Mouse (Mus musculus) megakaryocyte progenitor cell, adult 5-6 weeks (primary cell): ENCODE measurements around the gene Zkscan16. TPM values are rescaled to one million over a fixed set of nuclear protein-coding genes. Genes with fewer than 3 reads are reported as not detected.

Experiments
- ATAC-seq: replicated peaks from 2 replicates; pipeline ENCODE4 v1.8.0; 2016; ENCODE audit warnings: mild to moderate bottlenecking, moderate TSS enrichment, inconsistent platforms; ENCODE audit not compliant: poor library complexity
- total RNA-seq, 2 experiments: library from RNA; stranded (forward) in 1 of 2; stranded (reverse) in 1 of 2; fragments of 157-497, 149-512 nt in 1 of 2; fragments of 200-1000 nt in 1 of 2; gene quantifications; 2 replicates each; pipeline versions ENCODE4 v1.2.3 to v1.2.4; 2015 to 2017

The Zkscan16 gene
- total RNA-seq, 2 experiments from 2014 or later, result not detected

DNA sequence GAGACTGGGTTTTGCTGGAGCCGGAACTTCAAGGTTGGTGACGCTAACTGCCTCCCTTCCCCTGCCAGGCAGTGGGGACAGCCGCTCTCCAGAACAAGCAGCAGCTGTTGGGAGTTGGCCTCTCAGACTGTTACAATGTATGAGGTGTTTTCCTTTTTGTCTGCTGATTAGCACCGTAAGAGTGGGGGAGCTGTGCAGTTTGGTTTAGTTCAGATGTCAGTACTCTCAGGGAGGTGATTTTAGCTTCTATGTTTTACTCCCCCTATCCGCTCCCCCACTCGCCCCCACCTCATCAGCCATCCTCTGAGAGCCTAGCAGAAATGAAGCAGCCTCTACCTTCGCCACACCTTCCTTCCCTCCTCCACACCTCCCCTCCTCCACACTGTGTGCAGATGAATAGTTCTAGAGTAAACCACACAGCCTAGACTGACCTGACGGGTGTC lies 51.8 kb downstream of the Zkscan16 start:
- no peak for ATAC-seq

DNA sequence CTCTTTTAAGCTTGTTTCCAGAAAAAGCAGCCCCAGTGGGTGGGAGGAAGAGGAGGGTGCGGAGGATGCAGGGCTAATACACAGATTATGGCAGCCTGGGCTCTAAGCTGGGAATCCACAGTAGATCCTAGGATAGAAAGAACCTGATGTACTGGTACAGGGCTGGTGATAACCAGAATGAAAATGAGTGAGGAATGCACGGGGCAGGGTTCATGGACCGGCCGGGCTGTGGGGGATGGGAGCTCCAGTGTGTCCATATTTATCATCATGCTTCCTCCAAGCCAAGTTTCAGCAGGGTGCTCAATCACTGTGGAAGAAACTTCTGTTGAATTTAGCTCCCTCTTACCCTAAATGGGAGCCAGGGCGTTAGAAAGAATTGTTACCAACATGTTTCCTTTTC lies 53.7 kb downstream of the Zkscan16 start:
- ATAC-seq, result no peak

DNA sequence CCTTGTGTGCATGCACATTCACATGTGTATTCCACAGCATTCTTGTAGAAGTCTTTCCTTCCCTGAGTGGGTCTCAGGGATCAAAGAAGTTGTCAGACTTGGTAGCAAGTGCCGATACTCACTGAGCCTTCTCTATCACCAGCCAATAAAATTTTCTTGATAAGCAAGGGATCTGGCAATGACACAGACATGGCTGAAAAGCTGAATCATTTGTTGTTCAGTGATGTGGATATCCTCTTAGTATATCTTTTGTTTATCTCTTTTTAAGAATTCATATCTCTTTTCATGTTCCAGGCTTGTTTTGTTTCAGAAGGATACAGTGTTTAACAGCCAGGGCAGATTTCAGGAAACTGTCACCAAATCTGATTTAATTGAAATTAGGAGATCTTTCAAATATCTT lies 55.3 kb downstream of the Zkscan16 start:
- ATAC-seq, result no peak

DNA sequence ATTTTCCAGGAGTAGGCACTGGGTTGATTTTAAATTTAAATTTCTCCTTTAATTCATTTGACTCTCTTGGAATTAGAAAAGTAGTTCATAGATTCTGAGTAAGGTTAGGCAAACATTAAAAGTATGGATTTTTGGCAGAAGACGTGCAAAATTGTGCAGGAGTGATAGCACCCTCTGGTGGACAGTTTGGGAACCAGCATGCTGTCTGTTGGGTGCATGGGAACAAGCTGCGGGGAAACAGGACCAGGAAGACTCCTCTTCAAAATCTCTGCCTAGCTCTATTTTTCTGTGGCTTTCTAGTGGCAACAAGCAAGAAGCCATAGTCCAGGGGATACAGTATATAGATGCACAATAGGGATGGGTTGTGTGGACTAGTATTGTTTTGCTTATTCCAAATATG lies 56.3 kb downstream of the Zkscan16 start:
- peak; percentile 65 for ATAC-seq

DNA sequence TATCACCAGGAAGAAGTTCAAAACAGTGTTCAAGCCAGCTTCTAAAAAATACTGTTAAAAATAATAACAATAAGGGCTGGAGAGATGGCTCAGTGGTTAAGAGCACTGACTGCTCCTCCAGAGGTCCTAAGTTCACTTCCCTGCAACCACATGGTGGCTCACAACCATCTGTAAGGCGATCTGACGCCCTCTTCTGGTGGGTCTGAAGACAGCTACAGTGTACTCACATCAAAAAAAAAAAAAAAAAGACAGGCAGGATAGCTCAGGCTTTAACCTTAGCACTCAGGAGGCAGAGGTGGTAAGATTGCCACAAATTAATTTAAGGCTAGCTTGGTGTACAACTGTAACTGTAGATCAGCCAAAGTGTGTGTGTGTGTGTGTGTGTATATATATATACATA lies 57.2 kb downstream of the Zkscan16 start:
- ATAC-seq, result peak; percentile 32; the same call in 1 of the 2 replicates

DNA sequence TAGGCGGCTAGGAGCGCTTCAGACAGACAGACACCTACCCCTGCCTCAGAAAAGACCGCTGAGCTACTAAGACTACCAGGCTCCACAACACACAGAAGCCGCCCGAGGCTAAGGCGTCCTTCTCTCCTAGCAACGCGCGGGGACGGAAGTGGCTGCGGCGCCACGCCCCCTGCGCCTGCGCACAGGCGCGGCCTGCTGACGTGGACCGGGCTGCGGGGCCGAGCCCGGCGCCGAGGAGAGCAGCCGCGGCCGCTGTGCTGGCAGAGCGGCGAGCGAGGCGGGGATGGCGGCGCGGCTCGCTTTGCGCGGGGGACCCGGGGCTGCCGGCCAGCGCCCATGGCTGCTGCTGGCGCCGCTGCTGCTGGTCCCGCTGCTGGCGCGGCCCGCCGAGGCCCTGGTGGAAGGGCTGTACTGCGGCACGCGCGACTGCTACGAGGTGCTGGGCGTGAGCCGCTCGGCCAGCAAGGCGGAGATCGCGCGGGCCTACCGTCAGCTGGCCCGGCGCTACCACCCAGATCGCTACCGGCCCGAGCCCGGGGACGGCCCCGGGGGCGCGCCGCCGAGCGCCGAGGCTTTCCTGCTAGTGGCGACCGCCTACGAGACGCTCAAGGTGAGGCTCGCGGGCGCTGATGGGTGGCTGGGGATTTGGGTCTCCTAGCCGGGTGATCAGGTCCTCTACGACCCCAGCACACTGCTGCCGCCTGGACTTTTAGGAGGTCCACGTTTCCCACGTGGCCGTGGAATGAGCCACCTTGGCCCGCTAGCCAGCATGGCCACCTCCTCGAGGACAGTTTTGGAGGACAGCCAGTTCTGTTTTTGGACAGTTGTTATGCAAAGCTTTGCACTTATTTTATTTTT lies 59.7 kb downstream of the Zkscan16 start, which contains the start of gene Gm20503:
TSS of gene Gm20503 (plus strand) at position 263 of the 858 bp plus-strand sequence.
- ATAC-seq, result peak; percentile 85

DNA sequence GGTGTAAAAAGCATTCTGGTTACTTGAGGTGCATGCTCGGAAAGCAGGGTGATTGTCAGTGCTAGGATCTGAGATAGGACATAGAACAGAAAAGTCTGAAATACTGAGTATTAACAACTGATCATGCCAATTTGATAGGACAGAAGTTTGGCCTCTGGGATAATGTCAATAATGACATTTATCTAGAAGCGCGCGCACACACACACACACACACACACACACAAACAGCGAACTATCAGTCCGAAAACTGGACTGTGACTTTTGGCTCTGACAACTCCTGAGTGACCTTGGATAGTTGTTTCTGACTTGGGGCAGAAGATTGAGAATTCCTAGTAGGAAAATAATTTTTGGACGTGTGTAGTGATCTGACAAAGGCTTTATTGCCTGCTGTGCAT lies 60.4 kb downstream of the Zkscan16 start:
- ATAC-seq, result no peak

DNA sequence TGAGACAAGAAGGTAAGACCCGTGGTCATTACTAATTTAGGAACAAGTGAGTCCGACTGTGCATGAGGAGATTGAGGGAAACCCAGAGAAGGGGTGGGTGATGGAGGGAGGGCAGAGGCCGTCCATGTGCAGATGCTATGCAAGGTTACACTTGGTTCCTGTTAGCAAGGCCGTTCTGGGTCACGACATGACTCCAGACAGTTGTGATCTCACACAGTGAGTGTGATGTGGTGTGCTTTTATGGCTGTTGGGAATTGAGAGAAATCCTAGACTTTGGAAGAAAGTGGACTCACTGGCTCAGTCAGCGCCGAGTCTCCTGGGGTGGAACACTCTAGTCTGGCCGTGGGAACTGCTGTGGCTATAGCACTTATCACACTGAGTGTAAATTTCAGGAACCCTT lies 62.8 kb downstream of the Zkscan16 start:
- ATAC-seq, result no peak

DNA sequence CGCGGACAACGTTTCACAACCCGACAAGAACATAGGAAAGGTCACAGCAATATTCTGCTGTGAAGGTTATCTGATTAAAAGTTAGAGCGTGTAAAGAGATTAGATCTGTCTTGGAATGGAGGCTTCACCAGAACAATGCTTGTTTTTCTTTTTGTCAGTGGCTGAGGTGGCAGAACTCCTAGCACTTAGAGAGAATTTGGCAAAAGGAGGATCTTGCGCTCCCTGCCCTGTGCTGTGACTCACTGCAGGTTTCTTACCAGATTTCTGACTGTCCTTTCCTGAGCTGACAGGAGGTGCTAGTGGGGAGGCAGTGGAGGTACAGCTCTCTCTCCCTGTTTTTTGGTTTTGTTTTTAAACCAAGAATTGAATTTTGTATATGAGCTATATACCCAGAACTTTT lies 63.6 kb downstream of the Zkscan16 start:
- ATAC-seq, result no peak

Other genes with a start within 250 kb of the Zkscan16 start
- gene Olfr267, start 155.9 kb upstream of the Zkscan16 start, total RNA-seq (2015), result 0.12 and 0.17 TPM in 2 replicates
- 0.08 TPM in 1 of 2 replicates, not detected in the other for gene Olfr267, start 155.9 kb upstream of the Zkscan16 start, total RNA-seq (2017)
- 108 and 109 TPM in 2 replicates for gene Ecpas, start 30.9 kb upstream of the Zkscan16 start, total RNA-seq (2015)
- gene Ecpas, start 30.9 kb upstream of the Zkscan16 start, total RNA-seq (2017), result 75.8 and 86.8 TPM in 2 replicates
- 72.7 and 81.7 TPM in 2 replicates for gene Ptgr1, start 43.5 kb downstream of the Zkscan16 start, total RNA-seq (2015)
- gene Ptgr1, start 43.5 kb downstream of the Zkscan16 start, total RNA-seq (2017), result 59.6 and 66.6 TPM in 2 replicates
- 24.8 and 25.3 TPM in 2 replicates for gene Dnajc25, start 51.4 kb downstream of the Zkscan16 start, total RNA-seq (2015)
- 22.8 and 29.8 TPM in 2 replicates for gene Dnajc25, start 51.4 kb downstream of the Zkscan16 start, total RNA-seq (2017)
- gene Gm20503, start 59.6 kb downstream of the Zkscan16 start, total RNA-seq (2015), result 0.22 TPM in 1 of 2 replicates, not detected in the other
- gene Gm20503, start 59.6 kb downstream of the Zkscan16 start, total RNA-seq (2017), result not detected in 2 replicates
- gene Gng10, start 91.5 kb downstream of the Zkscan16 start, total RNA-seq (2015), result 168 and 189 TPM in 2 replicates
- 86.1 and 106 TPM in 2 replicates for gene Gng10, start 91.5 kb downstream of the Zkscan16 start, total RNA-seq (2017)
- not detected in 2 replicates for gene AI481877, start 195.4 kb downstream of the Zkscan16 start, total RNA-seq (2015)
- gene AI481877, start 195.4 kb downstream of the Zkscan16 start, total RNA-seq (2017), result not detected in 2 replicates
- 65.5 and 90.4 TPM in 2 replicates for gene Ugcg, start 245.6 kb downstream of the Zkscan16 start, total RNA-seq (2015)
- 37.4 and 62.2 TPM in 2 replicates for gene Ugcg, start 245.6 kb downstream of the Zkscan16 start, total RNA-seq (2017)